In the genomic region with DNA sequence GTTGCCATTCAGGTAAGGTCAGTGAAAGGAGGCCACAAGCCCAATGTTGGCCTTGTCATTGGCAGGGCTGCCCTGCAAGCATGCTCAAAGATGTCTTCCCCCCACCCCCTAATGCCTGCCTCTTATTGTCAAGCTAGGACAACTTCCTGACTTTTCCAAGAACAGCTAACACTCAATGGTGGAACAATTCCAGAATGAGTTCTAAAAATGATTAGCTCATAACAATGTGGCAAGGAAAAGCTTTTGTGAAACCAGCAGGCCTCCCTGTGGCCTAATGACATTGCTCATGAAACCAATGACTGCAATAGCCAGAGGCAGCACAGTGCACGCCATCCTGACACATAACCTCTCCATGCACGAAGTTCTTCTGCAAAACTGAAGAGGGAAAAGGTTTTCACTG, we compare ENCODE assay signal across 22 mouse cellular contexts.
DNase-seq lines count a peak whose midpoint lies in the region; ATAC-seq and TF ChIP-seq lines count a peak whose summit lies in the region.
"Had no signal": no experiment of that assay in that cellular context is flagged by ENCODE, and none has a peak within 500 bp of the region (broad histone marks: within the 10 kb centered on the region; RNA-seq: fewer than 3 reads in every experiment).

No protein-coding gene starts in this region.

- 0 out of 2 replicates have a peak, but pooled peaks have one; percentile 15 for TF ChIP-seq POLR2A in heart, adult 2 months (IDR thresholded peaks at IDR 0.05; ENCODE audit: insufficient read depth, low read depth, low read length)

- peaks cover 2% of the 10 kb centered on the region; the same call in 1 of the 2 replicates for H3K36me3 ChIP-seq in heart, adult 2 months (ENCODE audit: control insufficient read depth, insufficient read depth, low read length)
- no peaks in the 10 kb centered on the region for H3K36me3 ChIP-seq in heart, embryonic 10.5 days
- H3K36me3 ChIP-seq: embryonic facial prominence, embryonic 15.5 days; forebrain, embryonic 10.5 days; hindbrain, embryonic 10.5 days; limb, embryonic 12.5 days; liver, embryonic 12.5 days; lung, embryonic 15.5 days; neural tube, embryonic 15.5 days had no signal

- TF ChIP-seq CTCF in heart, adult 2 months (IDR thresholded peaks at IDR 0.05) = peak; percentile 68

- no peak overlapping the region for H3K4me3 ChIP-seq in heart, adult 2 months
- H3K4me3 ChIP-seq in heart, embryonic 10.5 days = no peak overlapping the region
- H3K4me3 ChIP-seq: embryonic facial prominence, embryonic 15.5 days; forebrain, embryonic 10.5 days; hindbrain, embryonic 10.5 days; limb, embryonic 12.5 days; liver, embryonic 12.5 days; lung, embryonic 15.5 days; neural tube, embryonic 15.5 days had no signal

- peak overlapping the region; percentile 23 for H3K27ac ChIP-seq in heart, adult 2 months
- no peak overlapping the region for H3K27ac ChIP-seq in heart, embryonic 10.5 days
- H3K27ac ChIP-seq: embryonic facial prominence, embryonic 15.5 days; forebrain, embryonic 10.5 days; hindbrain, embryonic 10.5 days; kidney, postnatal 0 days; limb, embryonic 12.5 days; liver, embryonic 12.5 days; lung, embryonic 15.5 days; neural tube, embryonic 15.5 days had no signal

- no peak for ATAC-seq in megakaryocyte, adult 5-6 weeks (ENCODE audit: poor library complexity, severe bottlenecking)
- ATAC-seq: forebrain, postnatal 0 days; liver, embryonic 12.5 days; midbrain, embryonic 16.5 days had no signal

- no peak overlapping the region for H3K9ac ChIP-seq in heart, adult 2 months (ENCODE audit: low read depth, low read length)
- H3K9ac ChIP-seq: embryonic facial prominence, embryonic 15.5 days; forebrain, postnatal 0 days; limb, embryonic 12.5 days; liver, embryonic 12.5 days; lung, embryonic 15.5 days; neural tube, embryonic 15.5 days had no signal

- H3K4me1 ChIP-seq in heart, adult 2 months (ENCODE audit: control insufficient read depth, insufficient read depth, low read length) = peaks cover 4% of the 10 kb centered on the region
- H3K4me1 ChIP-seq in heart, embryonic 10.5 days = no peaks in the 10 kb centered on the region
- H3K4me1 ChIP-seq: embryonic facial prominence, embryonic 15.5 days; limb, embryonic 12.5 days; liver, embryonic 12.5 days; lung, embryonic 15.5 days; neural tube, embryonic 15.5 days had no signal

- WGBS in heart, adult 2 months = 56% methylated on average over 2 of the region's 2 CpGs
- WGBS in heart, embryonic 10.5 days = 69% methylated on average over 2 of the region's 2 CpGs

- H3K9me3 ChIP-seq in heart, embryonic 10.5 days = no peaks in the 10 kb centered on the region
- H3K9me3 ChIP-seq: embryonic facial prominence, embryonic 15.5 days; forebrain, embryonic 10.5 days; hindbrain, embryonic 10.5 days; limb, embryonic 12.5 days; liver, embryonic 12.5 days; lung, embryonic 15.5 days; neural tube, embryonic 15.5 days had no signal

- H3K27me3 ChIP-seq in heart, adult 2 months (ENCODE audit: control insufficient read depth, insufficient read depth, low read length) = no peaks in the 10 kb centered on the region
- H3K27me3 ChIP-seq in heart, embryonic 10.5 days (ENCODE audit: insufficient read depth, poor library complexity, severe bottlenecking) = no peaks in the 10 kb centered on the region
- H3K27me3 ChIP-seq: embryonic facial prominence, embryonic 15.5 days; limb, embryonic 12.5 days; liver, embryonic 12.5 days; lung, embryonic 15.5 days; neural tube, embryonic 15.5 days had no signal

- intact Hi-C loops in heart, adult 2 months (cut with DNase I) = loop anchor here (2.0 kb wide), 1 partner anchor 477 kb away; a partner anchor contains a TSS

- DNase-seq in heart, adult 2 months = peak; percentile 9 to 25
- no peak for DNase-seq in heart, embryonic 10.5 days (ENCODE audit: low spot score)
- peak; percentile 14 for DNase-seq in kidney, postnatal 14 days
- no peak for DNase-seq in kidney, postnatal 4 days
- peak; percentile 29 for DNase-seq in Muller cell, postnatal 12 days (ENCODE audit: inconsistent ontology term)
- DNase-seq in fat pad, adult 2 months (ENCODE audit: extremely low read depth, low read depth, low spot score) = peak; percentile 19
- no peak for DNase-seq in thymus, postnatal 14 days
- DNase-seq: cerebellum, adult 11-12 months; cerebellum, postnatal 14 days; forebrain, postnatal 0 days; spleen, adult 18-20 months; thymus, adult 18-20 months had no signal

- 0 out of 2 replicates have a peak, but pooled peaks have one; percentile 61 for TF ChIP-seq EP300 in heart, adult 2 months (IDR thresholded peaks at IDR 0.05; ENCODE audit: insufficient read depth, low read depth, low read length)

- H3K79me2 ChIP-seq in heart, adult 2 months (replicated peaks; ENCODE audit: control insufficient read depth, insufficient read depth, low read length) = no peaks in the 10 kb centered on the region

Comparison
In these comparisons a context has a peak if more than half of its experiments do, and no peak if none do; other contexts are left out.
1. DNase-seq: peak in heart, adult 2 months (2 of 2), kidney, postnatal 14 days (single experiment), Muller cell, postnatal 12 days (single experiment) and fat pad, adult 2 months (single experiment); none in heart, embryonic 10.5 days (single experiment), kidney, postnatal 4 days (0 of 2) and thymus, postnatal 14 days (single experiment).